Mouse (Mus musculus) midbrain, embryonic 14.5 days (tissue): ENCODE results near the gene Cfap46. TPM values are rescaled to one million over a fixed set of nuclear protein-coding genes. Genes with fewer than 3 reads are reported as not detected.
"Not testable (repeated sequence)": the region's sequence is repeated elsewhere in the genome, so short reads cannot be mapped to it uniquely, and the experiment has no call there.

Experiments used
- ATAC-seq: fragments of 200-750 bp; cut with Nextera tagmentation; 2 replicates; pipeline ENCODE4 v1.8.0; 2017; ENCODE audit warnings: moderate number of reproducible peaks, moderate library complexity; ENCODE audit not compliant: low FRiP score, low TSS enrichment
- DNase-seq: peaks from one replicate; pipeline ENCODE4 v3.0.0-alpha.2; 2015
- H3K27ac ChIP-seq: fragments of 300-500 bp; sonication (generic); replicated peaks from 2 replicates; pipeline ENCODE4 v1.5.1; 2014; ENCODE audit warnings: mild to moderate bottlenecking, low read depth, low read length, moderate library complexity
- H3K27me3 ChIP-seq: fragments of 300-500 bp; sonication (generic); 2 replicates; pipeline ENCODE4 v1.6.1; 2014; ENCODE audit warnings: low read length, control low read depth, mixed read lengths; ENCODE audit not compliant: control insufficient read depth, insufficient read depth
- H3K36me3 ChIP-seq: fragments of 300-500 bp; sonication (generic); 2 replicates; pipeline ENCODE4 v1.6.1; 2014; ENCODE audit warnings: low read length, control low read depth; ENCODE audit not compliant: control insufficient read depth, insufficient read depth
- H3K4me1 ChIP-seq: fragments of 300-500 bp; sonication (generic); 2 replicates; pipeline ENCODE4 v1.6.1; 2014; ENCODE audit warnings: mild to moderate bottlenecking, antibody characterized with exemption, low read length, control low read depth; ENCODE audit not compliant: control insufficient read depth, insufficient read depth
- H3K4me2 ChIP-seq: fragments of 300-500 bp; sonication (generic); 2 replicates; pipeline ENCODE4 v1.6.1; 2014; ENCODE audit warnings: mild to moderate bottlenecking, low read length, moderate library complexity
- H3K4me3 ChIP-seq: fragments of 300-500 bp; sonication (generic); replicated peaks from 2 replicates; pipeline ENCODE4 v1.5.1; 2014; ENCODE audit warnings: low read depth, low read length
- H3K9ac ChIP-seq: fragments of 300-500 bp; sonication (generic); replicated peaks from 2 replicates; pipeline ENCODE4 v1.6.1; 2014; ENCODE audit warnings: mild to moderate bottlenecking, low read length, moderate library complexity
- H3K9me3 ChIP-seq: fragments of 300-500 bp; sonication (generic); 2 replicates; pipeline ENCODE4 v1.6.1; 2016; ENCODE audit warnings: low read length, control low read depth, mixed read lengths; ENCODE audit not compliant: control insufficient read depth
- whole genome bisulfite sequencing: fragments of 180-500 bp; shearing (Covaris S2); extraction: QIAGEN DNeasy Blood & Tissue Kit; methylation state at CpG from one replicate; pipeline ENCODE4 v1.1.7; 2014; 5-methylcytosine and 5-hydroxymethylcytosine counted together
- polyA plus RNA-seq: library from polyadenylated mRNA; unstranded; fragments of >200 nt; fragmentation: Nextera tagmentation; extraction: Ambion mirVana; gene quantifications from 2 replicates; pipeline ENCODE4 v1.2.1, GENCODE M21; 2014

Cfap46 gene
- polyA plus RNA-seq, 1 experiment from 2014 or later: 2.5 TPM

DNA sequence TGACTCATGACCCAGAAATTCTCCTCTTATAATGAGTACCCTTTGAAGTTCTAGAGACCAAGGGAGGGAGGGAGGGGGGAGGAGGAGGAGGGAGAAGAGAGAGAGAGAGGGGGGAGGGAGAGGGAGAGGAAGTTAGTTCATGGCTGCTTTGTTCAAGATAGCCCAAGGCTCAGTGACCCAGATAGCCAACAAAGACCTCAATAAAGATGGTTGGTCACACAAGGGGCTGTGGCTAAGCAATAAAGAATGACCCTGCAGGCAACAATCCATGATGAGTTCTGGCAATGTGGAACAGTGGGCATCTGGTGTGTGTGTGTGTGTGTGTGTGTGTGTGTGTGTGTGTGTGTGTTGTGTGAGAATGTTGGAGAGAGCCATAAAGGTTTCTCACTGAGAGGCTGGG is 1.7 kb upstream of the Cfap46 start:
- ATAC-seq (no peak), DNase-seq (no peak)
- Histone ChIP-seq H3K27ac (no peak overlapping the region), H3K4me2 (no peak overlapping the region), H3K4me3 (no peak overlapping the region), H3K9me3 (no peaks in the 10 kb centered on the region), H3K9ac (no peak overlapping the region), H3K36me3 (no peaks in the 10 kb centered on the region), H3K27me3 (no peaks in the 10 kb centered on the region), H3K4me1 (peaks cover 8% of the 10 kb centered on the region; the same call in 1 of the 2 replicates)

DNA sequence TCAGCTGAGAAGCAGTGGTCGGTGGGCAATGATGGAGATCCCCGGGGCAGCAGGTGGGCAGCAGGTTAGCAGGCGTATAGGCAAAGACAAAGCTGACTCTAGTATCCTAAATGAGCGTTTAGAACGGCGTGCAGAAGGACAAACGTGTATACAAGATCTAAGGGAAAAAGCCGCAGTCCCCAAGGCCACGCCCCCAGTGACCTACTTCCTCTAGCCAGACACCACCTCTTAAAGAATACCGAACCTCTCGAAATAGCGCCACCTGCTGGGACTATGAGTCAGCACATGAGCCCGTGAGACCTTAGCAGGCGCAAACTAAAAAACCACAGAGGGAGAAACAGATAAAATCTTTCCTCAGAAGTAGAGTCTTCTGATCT is 924 bp upstream of the Cfap46 start:
- no peaks in the 10 kb centered on the region for H3K36me3 ChIP-seq
- no peaks in the 10 kb centered on the region for H3K27me3 ChIP-seq
- peak overlapping the region; percentile 83 for H3K4me2 ChIP-seq
- peak overlapping the region; percentile 69 for H3K27ac ChIP-seq
- H3K4me1 ChIP-seq: peaks cover 8% of the 10 kb centered on the region; the same call in 1 of the 2 replicates
- H3K9ac ChIP-seq: peak overlapping the region; percentile 55
- peak overlapping the region; percentile 50 for H3K4me3 ChIP-seq
- peak; percentile 87 for ATAC-seq
- under 1% methylated on average over 14 of the region's 14 CpGs for WGBS
- DNase-seq: peak; percentile 97
- H3K9me3 ChIP-seq: no peaks in the 10 kb centered on the region

DNA sequence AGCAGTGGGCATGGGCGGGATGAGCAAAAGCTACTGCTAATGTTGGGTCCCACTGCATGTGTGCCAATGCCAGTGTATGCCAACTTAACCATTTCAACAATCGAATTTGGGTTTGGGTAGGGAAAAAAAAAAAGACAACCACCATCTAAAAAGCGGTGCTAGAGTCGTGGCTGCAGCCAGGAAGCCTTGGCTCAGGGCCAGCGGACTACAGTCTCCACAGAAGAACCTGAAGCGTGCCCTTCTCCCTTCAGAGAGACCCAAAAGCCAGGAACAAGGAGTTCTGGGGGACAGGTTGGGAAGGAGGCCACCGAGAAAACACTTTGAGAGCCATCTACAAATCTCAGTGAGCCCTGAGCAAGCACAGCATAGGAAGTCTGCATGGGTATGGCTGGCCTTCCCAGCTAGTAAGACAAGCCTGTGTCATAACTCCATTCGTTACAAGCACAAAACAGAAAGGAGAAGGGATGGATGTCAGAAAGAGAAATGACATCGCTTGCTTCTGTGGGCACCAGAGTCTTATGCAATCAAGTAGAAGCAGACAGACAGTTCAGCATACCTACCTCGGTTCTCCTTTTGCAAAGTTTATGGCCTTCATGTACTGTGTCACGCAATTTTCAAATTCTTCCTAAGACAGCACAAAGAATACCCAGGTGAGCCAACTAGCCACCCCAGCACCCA is 1.6 kb downstream of the Cfap46 start:
- no peaks in the 10 kb centered on the region for H3K9me3 ChIP-seq
- H3K9ac ChIP-seq: no peak overlapping the region
- no peaks in the 10 kb centered on the region for H3K27me3 ChIP-seq
- ATAC-seq (no peak), DNase-seq (no peak)
- H3K4me3 ChIP-seq: no peak overlapping the region
- peaks cover 8% of the 10 kb centered on the region; the same call in 1 of the 2 replicates for H3K4me1 ChIP-seq
- no peak overlapping the region for H3K4me2 ChIP-seq
- 79% methylated on average over 11 of the region's 11 CpGs for WGBS
- no peak overlapping the region for H3K27ac ChIP-seq
- H3K36me3 ChIP-seq: no peaks in the 10 kb centered on the region

DNA sequence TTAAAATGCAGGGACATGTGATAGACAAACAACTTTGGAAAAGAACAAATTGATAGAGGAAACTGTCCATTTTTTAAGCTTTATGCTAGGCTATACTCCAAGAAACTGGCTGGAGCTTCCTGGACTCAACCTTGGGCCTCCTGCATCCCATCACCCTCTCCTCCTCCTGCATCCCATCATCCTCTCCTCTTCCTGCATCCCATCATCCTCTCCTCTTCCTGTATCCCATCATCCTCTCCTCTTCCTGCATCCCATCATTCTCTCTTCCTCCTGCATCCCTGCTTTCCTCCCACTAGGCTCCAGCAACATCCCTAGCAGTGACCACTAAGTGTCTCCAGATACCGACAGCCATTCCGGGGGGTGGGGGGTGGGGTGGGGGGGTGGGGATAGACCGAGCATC is 7.2 kb downstream of the Cfap46 start:
- Histone ChIP-seq H3K27me3 (no peaks in the 10 kb centered on the region), H3K4me2 (no peak overlapping the region), H3K27ac (no peak overlapping the region), H3K4me1 (no peaks in the 10 kb centered on the region), H3K36me3 (no peaks in the 10 kb centered on the region), H3K9ac (no peak overlapping the region), H3K4me3 (no peak overlapping the region), H3K9me3 (no peaks in the 10 kb centered on the region)
- ATAC-seq (no peak), DNase-seq (no peak)
- 82% methylated on average over 3 of the region's 3 CpGs for WGBS

DNA sequence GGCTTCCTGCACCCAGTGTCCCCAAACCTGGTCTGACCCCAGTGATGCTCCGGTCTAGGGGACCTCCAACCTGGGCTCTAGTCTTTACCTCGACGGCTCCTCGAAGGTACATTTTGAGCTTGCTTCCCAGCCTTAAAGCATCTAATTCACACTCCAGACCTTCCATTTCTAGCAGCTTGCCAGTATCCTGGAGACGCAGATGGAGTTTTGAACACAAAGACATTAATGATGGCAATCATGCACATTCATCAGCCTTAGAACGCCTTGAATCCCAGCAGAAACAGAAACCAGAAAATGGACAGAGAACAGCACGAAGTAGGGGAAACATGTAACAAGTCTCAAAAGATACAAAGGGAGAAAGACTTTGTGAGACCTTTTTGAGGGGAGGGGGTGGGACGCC is 16.7 kb downstream of the Cfap46 start:
- no peak overlapping the region for H3K4me2 ChIP-seq
- H3K9ac ChIP-seq: no peak overlapping the region
- no peak overlapping the region for H3K4me3 ChIP-seq
- ATAC-seq (no peak), DNase-seq (no peak)
- H3K27me3 ChIP-seq: no peaks in the 10 kb centered on the region
- H3K27ac ChIP-seq: no peak overlapping the region
- no peaks in the 10 kb centered on the region for H3K36me3 ChIP-seq
- 83% methylated on average over 8 of the region's 8 CpGs for WGBS
- no peaks in the 10 kb centered on the region for H3K9me3 ChIP-seq
- no peaks in the 10 kb centered on the region for H3K4me1 ChIP-seq

DNA sequence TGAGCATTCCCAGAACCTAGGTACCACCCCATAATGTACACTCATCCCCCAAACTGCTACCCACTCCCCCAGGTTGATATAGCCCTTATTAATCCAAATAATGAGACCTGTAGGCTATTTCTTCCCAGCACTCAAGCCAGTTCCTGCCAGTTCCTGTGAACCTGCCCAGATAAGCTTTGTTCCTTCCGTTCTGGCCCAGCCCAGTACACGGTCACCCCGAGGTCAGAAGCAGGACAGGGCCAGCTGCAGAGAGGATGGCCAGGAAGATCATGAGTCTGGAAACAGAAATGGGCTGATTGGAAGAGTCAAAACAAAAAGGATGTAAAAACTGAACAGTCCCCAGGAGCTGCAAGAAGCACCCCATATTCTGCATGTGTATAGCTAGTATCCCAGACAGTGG is 20.3 kb downstream of the Cfap46 start:
- no peak overlapping the region for H3K4me2 ChIP-seq
- ATAC-seq: no peak
- no peak overlapping the region for H3K27ac ChIP-seq
- H3K27me3 ChIP-seq: no peaks in the 10 kb centered on the region
- 86% methylated on average over 3 of the region's 3 CpGs for WGBS
- H3K4me1 ChIP-seq: no peaks in the 10 kb centered on the region
- H3K4me3 ChIP-seq: no peak overlapping the region
- no peaks in the 10 kb centered on the region for H3K36me3 ChIP-seq
- DNase-seq: no peak
- no peaks in the 10 kb centered on the region for H3K9me3 ChIP-seq
- no peak overlapping the region for H3K9ac ChIP-seq

DNA sequence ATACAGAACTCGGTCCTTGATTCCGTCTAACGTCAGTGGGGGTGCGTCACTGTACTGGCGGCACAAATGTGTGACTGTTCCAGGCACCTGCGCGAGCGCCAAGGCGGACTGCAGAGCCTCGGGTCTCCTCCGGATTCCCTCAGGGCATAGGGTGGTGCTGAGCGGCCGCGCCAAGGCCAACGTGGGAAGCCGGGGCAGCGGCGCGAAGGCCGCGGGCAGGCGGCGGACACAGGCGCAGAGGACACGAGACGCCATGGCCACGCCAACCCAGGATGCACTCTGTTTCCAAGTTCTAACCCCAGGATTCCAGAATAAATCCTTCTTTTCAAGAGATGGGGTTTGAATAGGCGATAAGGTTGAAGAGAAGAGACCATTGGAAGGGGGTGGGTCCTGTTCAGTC is 23.7 kb downstream of the Cfap46 start:
- not testable (repeated sequence) for H3K9me3 ChIP-seq, DNase-seq, H3K27ac ChIP-seq, ATAC-seq, H3K36me3 ChIP-seq, H3K9ac ChIP-seq, H3K4me1 ChIP-seq, H3K4me2 ChIP-seq, H3K4me3 ChIP-seq, H3K27me3 ChIP-seq
- 95% methylated on average over 25 of the region's 28 CpGs for WGBS

DNA sequence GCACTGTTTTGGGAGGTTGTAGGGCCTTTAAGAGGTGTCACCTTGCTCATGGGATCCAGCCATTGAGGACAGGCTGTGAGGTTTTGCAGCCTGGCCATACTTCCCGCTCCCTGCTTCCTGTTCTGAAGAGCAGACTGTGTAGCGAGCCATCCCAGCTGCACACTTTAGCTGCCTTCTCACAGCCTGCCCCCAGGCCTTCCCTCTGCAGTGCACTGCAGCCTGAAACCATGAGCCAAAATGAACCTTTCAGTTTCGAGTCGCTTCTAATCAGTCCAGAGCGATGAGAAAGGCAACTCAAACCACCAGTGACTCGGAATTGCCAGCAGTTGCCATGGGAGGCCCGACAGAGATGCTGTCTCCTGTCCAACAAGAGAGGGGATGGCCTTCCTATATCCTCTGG is 33.9 kb downstream of the Cfap46 start:
- H3K4me1 ChIP-seq: no peaks in the 10 kb centered on the region
- no peaks in the 10 kb centered on the region for H3K36me3 ChIP-seq
- ATAC-seq (no peak), DNase-seq (no peak)
- WGBS: 82% methylated on average over 7 of the region's 7 CpGs
- no peak overlapping the region for H3K4me3 ChIP-seq
- H3K27me3 ChIP-seq: no peaks in the 10 kb centered on the region
- H3K27ac ChIP-seq: no peak overlapping the region
- no peaks in the 10 kb centered on the region for H3K9me3 ChIP-seq
- H3K4me2 ChIP-seq: no peak overlapping the region
- no peak overlapping the region for H3K9ac ChIP-seq

DNA sequence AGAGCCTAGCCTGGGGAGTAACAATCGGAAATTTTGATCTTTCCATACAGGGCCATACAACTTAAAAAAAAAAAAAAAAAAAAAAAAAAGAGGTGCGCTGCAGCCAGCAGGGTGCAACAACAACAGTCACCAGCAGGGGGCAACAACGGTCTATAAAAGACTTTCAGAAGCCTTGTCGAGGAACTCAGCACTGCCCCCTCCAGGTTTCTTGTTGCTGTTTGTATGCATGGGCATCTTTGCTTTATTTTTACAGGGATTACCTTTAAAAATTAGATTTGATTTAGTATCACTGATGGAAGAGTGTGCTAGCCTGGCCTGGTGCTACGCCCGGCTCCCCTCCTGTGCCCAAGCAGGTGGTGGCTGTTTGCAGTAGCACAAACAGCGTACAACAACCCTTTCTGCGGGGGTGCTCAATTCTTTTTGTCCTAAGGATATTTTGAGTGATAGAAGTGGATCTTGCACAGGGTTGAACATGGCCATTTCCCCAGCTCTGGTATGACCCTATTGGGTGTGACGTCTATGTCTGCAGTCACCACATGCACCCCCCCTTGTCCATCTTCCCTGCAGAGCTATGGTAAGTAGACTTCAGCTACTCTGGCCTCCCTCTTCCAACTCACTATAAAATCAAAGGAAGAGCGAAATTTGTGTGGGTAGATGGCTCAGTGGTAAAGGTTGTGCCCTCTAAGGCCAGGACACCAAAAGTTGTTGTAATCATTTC is 35.4 kb downstream of the Cfap46 start:
- Histone ChIP-seq H3K4me1 (no peaks in the 10 kb centered on the region), H3K9ac (no peak overlapping the region), H3K27me3 (no peaks in the 10 kb centered on the region), H3K36me3 (no peaks in the 10 kb centered on the region), H3K9me3 (no peaks in the 10 kb centered on the region), H3K4me2 (no peak overlapping the region), H3K27ac (no peak overlapping the region), H3K4me3 (no peak overlapping the region)
- ATAC-seq: no peak
- WGBS: 39% methylated on average over 10 of the region's 10 CpGs
- DNase-seq: peak; percentile 98
